Mouse (Mus musculus) megakaryocyte, embryonic 14.5 days (primary cell): ENCODE data around the gene Il17ra.

Source experiments
- FLI1 ChIP-seq: IDR thresholded peaks from 2 replicates; pipeline ENCODE4 v1.6.1; 2012; ENCODE audit warnings: low read length, inconsistent platforms, mixed read lengths
- GATA1 ChIP-seq: IDR thresholded peaks from 3 replicates; pipeline ENCODE4 v1.6.1; 2012; ENCODE audit warnings: mixed read lengths, low read length, inconsistent platforms, borderline replicate concordance

DNA sequence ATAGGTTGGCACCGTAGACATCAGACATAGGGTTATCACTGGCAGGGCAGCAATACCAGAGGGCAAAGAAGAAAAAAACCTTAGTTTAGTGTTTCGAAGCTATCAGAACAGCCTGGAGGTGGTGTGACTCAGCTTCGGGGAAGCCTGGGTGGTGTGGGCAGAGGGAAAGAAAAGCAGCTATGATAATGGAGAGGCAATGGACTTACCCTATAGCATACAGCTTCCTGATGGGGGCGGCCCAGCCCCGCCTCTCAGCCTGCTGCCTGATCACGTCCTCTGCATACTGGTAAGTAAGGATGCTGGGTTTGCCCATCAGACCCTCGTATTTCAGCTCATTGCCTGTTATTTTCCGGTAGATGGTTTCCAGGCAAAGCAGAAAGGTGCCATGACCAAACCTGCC is 47.4 kb downstream of the Il17ra start:
- TF ChIP-seq GATA1, result no peak
- TF ChIP-seq FLI1, result no peak
